Mouse (Mus musculus): ENCODE results near the gene Bcl2l11. TPM values are rescaled to one million over a fixed set of nuclear protein-coding genes. Genes with fewer than 3 reads are reported as not detected.
"Not testable (repeated sequence)": the region's sequence is repeated elsewhere in the genome, so short reads cannot be mapped to it uniquely, and the experiment has no call there.

Bcl2l11 gene
- polyA plus RNA-seq, 1 experiment from 2014 or later = 22.3 TPM

DNA sequence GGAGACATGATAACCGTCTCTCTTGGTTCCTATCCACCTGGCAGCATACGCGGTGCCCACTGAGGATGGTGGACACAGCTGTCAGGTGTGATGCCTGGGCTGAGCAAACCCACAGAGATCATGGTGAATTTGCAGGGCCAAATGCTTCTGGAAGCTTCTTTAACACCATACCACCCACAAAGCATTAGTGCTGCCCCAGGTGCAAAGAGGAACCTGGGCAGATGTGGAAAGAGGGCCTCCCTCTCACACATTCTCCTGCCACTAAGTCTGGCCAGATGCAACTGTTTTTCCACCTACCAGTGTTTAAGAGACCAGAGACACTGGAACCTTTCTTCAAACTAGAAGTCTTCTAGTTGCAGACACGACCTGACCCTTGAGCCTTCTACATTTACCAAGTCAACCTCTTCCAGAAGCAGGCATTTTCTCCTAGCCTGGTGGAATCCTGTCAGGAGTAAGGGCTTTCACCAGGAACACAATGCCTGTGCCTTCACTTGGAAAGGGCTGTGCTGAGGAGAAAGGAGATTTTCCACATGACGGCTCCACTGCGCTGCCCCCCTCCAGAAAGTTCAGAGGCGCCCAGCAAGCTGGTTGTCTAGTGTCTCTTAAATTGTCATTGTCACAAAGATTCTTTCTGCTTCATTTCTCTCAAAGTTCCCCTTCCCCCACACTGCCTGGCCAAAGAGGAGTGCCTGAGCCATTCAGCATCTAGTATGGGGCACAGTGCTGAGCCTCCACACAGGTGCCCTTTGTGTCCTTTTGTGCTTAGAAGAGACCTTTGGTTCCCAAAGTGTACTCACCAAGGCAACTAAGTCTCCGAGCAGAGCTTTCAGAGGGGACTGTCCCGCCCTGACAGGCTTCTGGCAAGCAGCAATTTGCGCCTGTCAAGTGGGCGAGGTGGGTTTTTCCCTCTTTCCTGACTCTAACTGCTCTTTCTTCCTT, 34.1 kb upstream of the Bcl2l11 start:
- no peak overlapping the region for H3K9ac ChIP-seq
- no peak overlapping the region for H3K4me3 ChIP-seq
- H3K36me3 ChIP-seq = no peaks in the 10 kb centered on the region
- no peak overlapping the region for H3K4me2 ChIP-seq (replicated peaks)
- no peak for ATAC-seq (ENCODE audit: low FRiP score, low read depth)
- WGBS = 47% methylated on average over 11 of the region's 11 CpGs
- H3K9me3 ChIP-seq = no peaks in the 10 kb centered on the region
- H3K27me3 ChIP-seq (replicated peaks) = no peaks in the 10 kb centered on the region
- peaks cover 19% of the 10 kb centered on the region; the same call in 1 of the 2 replicates for H3K4me1 ChIP-seq
- H3K27ac ChIP-seq = no peak overlapping the region

DNA sequence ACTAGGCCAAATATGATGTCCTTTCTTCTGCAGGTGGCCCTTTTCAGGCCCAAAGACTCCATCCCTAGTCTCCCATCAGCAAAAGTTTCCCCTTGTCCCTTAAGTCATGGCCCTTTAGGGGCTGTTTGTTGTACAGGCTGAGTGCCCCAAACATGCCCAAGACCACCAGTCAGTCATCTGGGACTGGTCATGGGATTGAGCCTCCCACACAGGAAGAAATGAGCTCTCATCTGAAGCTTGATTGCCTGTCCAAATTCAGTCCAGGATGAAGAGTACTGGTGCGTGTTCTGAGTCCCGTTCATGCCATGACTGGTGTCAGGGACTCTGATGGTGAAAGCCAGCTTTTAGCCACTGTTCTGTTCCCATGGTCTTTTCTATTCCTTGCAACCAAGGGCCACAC, 33.4 kb upstream of the Bcl2l11 start:
- H3K4me1 ChIP-seq = peaks cover 19% of the 10 kb centered on the region; the same call in 1 of the 2 replicates
- no peak overlapping the region for H3K27ac ChIP-seq
- no peaks in the 10 kb centered on the region for H3K36me3 ChIP-seq
- 91% methylated on average over 2 of the region's 2 CpGs for WGBS
- H3K4me2 ChIP-seq (replicated peaks) = no peak overlapping the region
- no peaks in the 10 kb centered on the region for H3K27me3 ChIP-seq (replicated peaks)
- H3K4me3 ChIP-seq = no peak overlapping the region
- ATAC-seq (ENCODE audit: low FRiP score, low read depth) = no peak
- H3K9me3 ChIP-seq = no peaks in the 10 kb centered on the region
- no peak overlapping the region for H3K9ac ChIP-seq

- H3K36me3 ChIP-seq = no peaks in the 10 kb centered on the region
- no peak overlapping the region for H3K4me2 ChIP-seq (replicated peaks)
- H3K4me3 ChIP-seq = no peak overlapping the region
- no peaks in the 10 kb centered on the region for H3K27me3 ChIP-seq (replicated peaks)
- 82% methylated on average over 5 of the region's 5 CpGs for WGBS
- H3K27ac ChIP-seq = no peak overlapping the region
- H3K4me1 ChIP-seq = peaks cover 19% of the 10 kb centered on the region; the same call in 1 of the 2 replicates
- no peaks in the 10 kb centered on the region for H3K9me3 ChIP-seq
- no peak overlapping the region for H3K9ac ChIP-seq
- no peak for ATAC-seq (ENCODE audit: low FRiP score, low read depth)
Observed at GRCm38 (mm10) chr2:128094196-128094595, 31.6 kb upstream of the Bcl2l11 start.

DNA sequence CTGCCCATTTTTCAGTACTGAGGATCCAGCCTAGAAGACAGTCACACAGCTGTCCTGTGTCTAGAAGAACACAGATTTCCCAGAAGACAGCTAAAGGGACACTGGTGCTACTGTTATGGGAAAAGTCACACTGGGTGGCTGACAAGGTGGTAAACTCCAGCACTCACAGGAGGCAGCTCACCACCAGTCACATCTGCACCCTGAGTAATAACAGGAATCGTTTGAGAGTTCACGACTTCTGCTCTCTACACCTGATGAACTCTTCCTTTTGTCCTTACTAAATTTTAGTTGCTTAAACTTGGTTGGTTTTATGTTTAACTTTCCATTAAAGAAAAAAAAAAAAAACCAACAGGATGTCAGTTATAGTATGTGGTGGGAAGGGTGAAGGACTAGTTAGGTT, 31.2 kb upstream of the Bcl2l11 start:
- Histone ChIP-seq H3K9ac (no peak overlapping the region), H3K36me3 (no peaks in the 10 kb centered on the region), H3K4me3 (no peak overlapping the region), H3K4me1 (peaks cover 19% of the 10 kb centered on the region; the same call in 1 of the 2 replicates), H3K9me3 (no peaks in the 10 kb centered on the region), H3K4me2 (replicated peaks) (no peak overlapping the region), H3K27ac (no peak overlapping the region), H3K27me3 (replicated peaks) (no peaks in the 10 kb centered on the region)
- 70% methylated on average over 2 of the region's 2 CpGs for WGBS
- ATAC-seq (ENCODE audit: low FRiP score, low read depth) = no peak

GRCm38 (mm10) chr2:128095270-128095669, 30.6 kb upstream of the Bcl2l11 start:
- H3K9me3 ChIP-seq = no peaks in the 10 kb centered on the region
- H3K4me1 ChIP-seq = peaks cover 19% of the 10 kb centered on the region; the same call in 1 of the 2 replicates
- H3K4me3 ChIP-seq = no peak overlapping the region
- no peak overlapping the region for H3K27ac ChIP-seq
- no peak for ATAC-seq (ENCODE audit: low FRiP score, low read depth)
- 15% methylated on average over 1 of the region's 1 CpGs for WGBS
- no peaks in the 10 kb centered on the region for H3K36me3 ChIP-seq
- H3K27me3 ChIP-seq (replicated peaks) = no peaks in the 10 kb centered on the region
- H3K4me2 ChIP-seq (replicated peaks) = no peak overlapping the region
- H3K9ac ChIP-seq = no peak overlapping the region

DNA sequence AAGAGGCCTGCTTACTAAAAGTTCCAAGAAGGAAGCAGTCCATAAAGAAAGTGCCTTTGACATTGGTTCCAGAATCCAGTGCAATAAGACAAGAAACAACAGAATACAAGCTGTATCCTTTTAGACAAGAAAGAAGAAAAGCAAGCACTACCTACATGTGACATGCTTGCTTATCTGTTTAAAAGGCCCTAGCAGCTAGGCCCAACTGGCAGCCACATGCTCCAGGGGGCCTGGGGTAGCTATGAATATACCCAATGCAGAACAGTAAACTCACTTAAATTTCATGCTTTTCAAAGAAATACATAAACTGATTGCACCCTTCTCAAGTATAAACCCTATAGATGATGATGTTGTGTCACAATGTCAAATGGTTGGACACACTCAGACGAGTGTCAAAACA, 29.8 kb upstream of the Bcl2l11 start:
- 80% methylated on average over 1 of the region's 1 CpGs for WGBS

GRCm38 (mm10) chr2:128098118-128098517, 27.7 kb upstream of the Bcl2l11 start:
- not testable (repeated sequence) for H3K27ac ChIP-seq; H3K4me3 ChIP-seq; ATAC-seq (ENCODE audit: low FRiP score, low read depth); H3K9ac ChIP-seq; H3K4me2 ChIP-seq (replicated peaks); H3K9me3 ChIP-seq; H3K36me3 ChIP-seq; H3K4me1 ChIP-seq; H3K27me3 ChIP-seq (replicated peaks)
- 76% methylated on average over 5 of the region's 5 CpGs for WGBS

More for the DNA sequence above, 29.8 kb upstream of the Bcl2l11 start:
- Histone ChIP-seq H3K27me3 (replicated peaks) (no peaks in the 10 kb centered on the region), H3K36me3 (no peaks in the 10 kb centered on the region), H3K9me3 (no peaks in the 10 kb centered on the region), H3K9ac (no peak overlapping the region), H3K4me3 (no peak overlapping the region), H3K27ac (no peak overlapping the region), H3K4me2 (replicated peaks) (no peak overlapping the region), H3K4me1 (peaks cover 19% of the 10 kb centered on the region; the same call in 1 of the 2 replicates)
- ATAC-seq (ENCODE audit: low FRiP score, low read depth) = no peak

DNA sequence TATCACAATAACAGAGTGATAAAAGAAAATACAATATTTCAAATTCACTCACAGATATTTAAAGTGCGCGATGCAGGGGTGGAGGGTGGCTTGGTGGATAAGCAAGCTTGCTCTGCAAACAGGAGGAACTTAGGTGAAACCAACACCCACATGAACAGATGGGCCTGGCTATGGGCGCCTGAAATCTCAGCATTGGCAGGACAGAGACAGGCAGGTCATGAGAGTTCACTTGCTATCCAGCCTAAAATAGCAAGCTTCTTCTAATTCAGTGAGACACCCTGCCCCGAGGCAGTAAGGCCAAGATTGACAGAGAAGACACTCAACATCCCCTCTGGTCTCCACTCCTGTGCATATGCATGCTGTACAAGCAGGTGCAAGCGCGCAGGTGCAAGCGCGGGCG, 23.8 kb upstream of the Bcl2l11 start:
- H3K36me3 ChIP-seq = no peaks in the 10 kb centered on the region
- no peak overlapping the region for H3K4me3 ChIP-seq
- no peak overlapping the region for H3K9ac ChIP-seq
- WGBS = 93% methylated on average over 9 of the region's 9 CpGs
- H3K4me1 ChIP-seq = no peaks in the 10 kb centered on the region
- no peak overlapping the region for H3K27ac ChIP-seq
- no peak for ATAC-seq (ENCODE audit: low FRiP score, low read depth)
- H3K9me3 ChIP-seq = no peaks in the 10 kb centered on the region
- no peak overlapping the region for H3K4me2 ChIP-seq (replicated peaks)
- no peaks in the 10 kb centered on the region for H3K27me3 ChIP-seq (replicated peaks)

- Histone ChIP-seq H3K9me3 (no peaks in the 10 kb centered on the region), H3K27ac (no peak overlapping the region), H3K4me1 (no peaks in the 10 kb centered on the region), H3K4me3 (no peak overlapping the region), H3K36me3 (no peaks in the 10 kb centered on the region), H3K4me2 (replicated peaks) (no peak overlapping the region), H3K27me3 (replicated peaks) (no peaks in the 10 kb centered on the region), H3K9ac (no peak overlapping the region)
- no peak for ATAC-seq (ENCODE audit: low FRiP score, low read depth)
- WGBS = 82% methylated on average over 5 of the region's 5 CpGs
Observed at GRCm38 (mm10) chr2:128104815-128105214, 21.0 kb upstream of the Bcl2l11 start.

GRCm38 (mm10) chr2:128105651-128106050, 20.2 kb upstream of the Bcl2l11 start:
- Histone ChIP-seq H3K27me3 (replicated peaks) (no peaks in the 10 kb centered on the region), H3K36me3 (no peaks in the 10 kb centered on the region), H3K9me3 (no peaks in the 10 kb centered on the region), H3K4me1 (no peaks in the 10 kb centered on the region), H3K4me3 (no peak overlapping the region), H3K9ac (no peak overlapping the region), H3K4me2 (replicated peaks) (no peak overlapping the region), H3K27ac (no peak overlapping the region)
- 88% methylated on average over 11 of the region's 11 CpGs for WGBS
- ATAC-seq (ENCODE audit: low FRiP score, low read depth) = no peak

GRCm38 (mm10) chr2:128111537-128111936, 14.3 kb upstream of the Bcl2l11 start:
- no peak for ATAC-seq (ENCODE audit: low FRiP score, low read depth)
- H3K27me3 ChIP-seq (replicated peaks) = no peaks in the 10 kb centered on the region
- WGBS = 76% methylated on average over 9 of the region's 9 CpGs

GRCm38 (mm10) chr2:128114621-128115020, 11.2 kb upstream of the Bcl2l11 start:
- H3K4me1 ChIP-seq = no peaks in the 10 kb centered on the region
- no peak overlapping the region for H3K4me2 ChIP-seq (replicated peaks)
- H3K36me3 ChIP-seq = no peaks in the 10 kb centered on the region
- 79% methylated on average over 3 of the region's 3 CpGs for WGBS
- no peaks in the 10 kb centered on the region for H3K9me3 ChIP-seq
- ATAC-seq (ENCODE audit: low FRiP score, low read depth) = no peak
- no peak overlapping the region for H3K4me3 ChIP-seq
- H3K27me3 ChIP-seq (replicated peaks) = no peaks in the 10 kb centered on the region
- no peak overlapping the region for H3K27ac ChIP-seq
- no peak overlapping the region for H3K9ac ChIP-seq

More at GRCm38 (mm10) chr2:128111537-128111936, 14.3 kb upstream of the Bcl2l11 start:
- Histone ChIP-seq H3K9ac (no peak overlapping the region), H3K9me3 (no peaks in the 10 kb centered on the region), H3K4me3 (no peak overlapping the region), H3K36me3 (no peaks in the 10 kb centered on the region), H3K27ac (no peak overlapping the region), H3K4me1 (no peaks in the 10 kb centered on the region), H3K4me2 (replicated peaks) (no peak overlapping the region)

DNA sequence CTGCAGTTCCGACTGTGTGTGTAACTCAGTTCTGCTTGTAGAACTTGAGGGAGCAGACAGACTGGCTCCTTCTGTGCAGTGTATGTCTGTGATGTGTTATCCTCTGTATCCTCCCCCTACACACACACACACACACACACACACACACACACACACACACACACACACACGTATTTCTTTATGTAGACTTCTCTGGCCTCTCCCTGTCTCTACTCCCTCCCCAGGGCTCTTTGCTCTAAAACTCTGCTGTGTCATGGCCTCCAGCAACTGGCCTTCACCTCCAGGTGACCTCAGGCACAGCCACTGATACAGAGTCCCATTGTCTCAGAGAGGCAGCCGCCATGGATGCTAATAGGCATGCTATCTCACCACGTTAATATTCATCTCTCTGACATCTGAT, 10.3 kb upstream of the Bcl2l11 start:
- no peak overlapping the region for H3K4me2 ChIP-seq (replicated peaks)
- H3K27me3 ChIP-seq (replicated peaks) = no peaks in the 10 kb centered on the region
- 17% methylated on average over 4 of the region's 4 CpGs for WGBS
- no peak for ATAC-seq (ENCODE audit: low FRiP score, low read depth)
- H3K4me1 ChIP-seq = no peaks in the 10 kb centered on the region
- no peaks in the 10 kb centered on the region for H3K36me3 ChIP-seq
- no peak overlapping the region for H3K27ac ChIP-seq
- no peak overlapping the region for H3K4me3 ChIP-seq
- no peaks in the 10 kb centered on the region for H3K9me3 ChIP-seq
- H3K9ac ChIP-seq = no peak overlapping the region

All from neural tube, embryonic 12.5 days (tissue).